Mouse (Mus musculus): ENCODE measurements around the gene Aldh3a1.

Aldh3a1 gene

GRCm38 (mm10) chr11:61236015-61236414, 28.7 kb downstream of the Aldh3a1 start:
- no peak for DNase-seq (ENCODE audit: low read depth, low spot score)

GRCm38 (mm10) chr11:61244406-61244805, 37.1 kb downstream of the Aldh3a1 start:
- DNase-seq (ENCODE audit: low read depth, low spot score), result no peak

- DNase-seq (ENCODE audit: low read depth, low spot score), result no peak
Measured at GRCm38 (mm10) chr11:61251741-61252140, 44.4 kb downstream of the Aldh3a1 start.

- no peak for DNase-seq (ENCODE audit: low read depth, low spot score)
Measured at GRCm38 (mm10) chr11:61252807-61253206, 45.5 kb downstream of the Aldh3a1 start.

- DNase-seq (ENCODE audit: low read depth, low spot score), result no peak
Measured at GRCm38 (mm10) chr11:61259106-61259505, 51.8 kb downstream of the Aldh3a1 start.

- DNase-seq (ENCODE audit: low read depth, low spot score), result no peak
Measured at GRCm38 (mm10) chr11:61262516-61262915, 55.2 kb downstream of the Aldh3a1 start.

GRCm38 (mm10) chr11:61263841-61264240, 56.5 kb downstream of the Aldh3a1 start:
- no peak for DNase-seq (ENCODE audit: low read depth, low spot score)

- peak; percentile 93 for DNase-seq (ENCODE audit: low read depth, low spot score)
Measured at GRCm38 (mm10) chr11:61266551-61267533, 59.5 kb downstream of the Aldh3a1 start, which contains the start of gene Aldh3a2. Gene Aldh3a2 (minus strand): TSS chr11:61267464.
